Mouse (Mus musculus): ENCODE measurements at regions not wholly inside any gene's neighbourhood (a gene's known extent, or its start where the extent isn't known, plus 50 kb on each side); places are given as distances from the start of the nearest gene placed in this dataset.

DNA sequence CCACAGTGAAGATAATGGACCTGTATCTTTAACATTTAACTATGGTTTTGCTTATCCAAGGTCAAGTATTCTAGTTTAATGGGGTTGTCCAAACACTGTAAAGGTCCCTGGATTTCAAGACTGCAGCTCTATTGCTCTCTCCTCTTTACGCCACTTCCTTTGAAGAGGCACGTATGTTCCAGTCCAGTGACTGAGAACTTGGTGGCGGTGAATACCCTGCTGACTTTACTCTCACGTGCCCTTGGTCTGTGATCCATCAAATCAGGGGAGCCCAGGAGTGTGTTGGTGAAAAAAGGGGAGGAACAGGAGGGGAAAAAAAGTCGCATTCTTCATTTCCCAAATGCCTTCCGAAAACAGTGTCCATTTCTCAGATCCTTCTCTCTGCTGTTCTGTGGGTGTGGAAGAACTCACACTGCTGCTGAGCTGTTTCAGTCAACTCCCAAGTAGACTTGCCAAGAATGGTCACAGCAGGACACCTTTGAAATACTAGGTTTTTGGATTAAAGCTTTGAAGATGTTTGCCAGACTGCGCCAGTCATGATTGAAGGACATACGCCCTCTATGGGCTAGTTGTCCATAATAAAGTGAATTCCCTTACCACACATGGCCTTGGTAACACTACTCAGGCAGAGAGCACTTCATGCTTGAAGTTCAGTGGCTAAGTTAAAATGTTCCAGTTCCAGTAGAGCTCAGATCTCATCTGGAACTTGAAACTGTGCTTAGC is 136.1 kb upstream of the Cdkn2b start:
- DNase-seq (ENCODE audit: extremely low spot score): no peak

DNA sequence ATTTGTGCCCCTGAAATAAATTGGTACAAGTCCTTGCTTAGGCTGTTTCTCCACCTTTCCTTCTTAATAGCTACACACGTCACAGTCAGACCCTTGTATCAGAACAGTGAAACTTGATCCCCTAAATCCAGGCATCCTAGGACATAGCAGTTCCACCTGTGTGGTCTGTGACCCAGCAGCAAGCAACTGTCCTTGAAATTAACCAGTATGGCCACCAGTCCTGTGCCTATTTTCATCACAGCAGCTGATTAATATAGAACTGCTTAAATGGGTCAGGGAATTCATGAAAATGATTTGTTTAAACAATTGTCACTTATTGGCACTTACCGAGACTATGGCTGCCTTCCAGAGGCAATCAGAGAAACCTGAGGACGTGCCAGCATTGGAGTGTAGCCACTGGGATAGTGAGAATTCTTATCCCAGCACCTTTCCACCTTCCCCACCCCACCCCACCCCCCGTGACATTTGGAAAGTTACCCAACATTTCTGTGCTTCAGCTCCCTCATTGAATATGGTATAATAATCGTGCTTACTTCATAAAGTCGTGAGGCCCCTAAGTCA is 135.4 kb upstream of the Cdkn2b start:
- no peak for DNase-seq (ENCODE audit: extremely low spot score)

DNA sequence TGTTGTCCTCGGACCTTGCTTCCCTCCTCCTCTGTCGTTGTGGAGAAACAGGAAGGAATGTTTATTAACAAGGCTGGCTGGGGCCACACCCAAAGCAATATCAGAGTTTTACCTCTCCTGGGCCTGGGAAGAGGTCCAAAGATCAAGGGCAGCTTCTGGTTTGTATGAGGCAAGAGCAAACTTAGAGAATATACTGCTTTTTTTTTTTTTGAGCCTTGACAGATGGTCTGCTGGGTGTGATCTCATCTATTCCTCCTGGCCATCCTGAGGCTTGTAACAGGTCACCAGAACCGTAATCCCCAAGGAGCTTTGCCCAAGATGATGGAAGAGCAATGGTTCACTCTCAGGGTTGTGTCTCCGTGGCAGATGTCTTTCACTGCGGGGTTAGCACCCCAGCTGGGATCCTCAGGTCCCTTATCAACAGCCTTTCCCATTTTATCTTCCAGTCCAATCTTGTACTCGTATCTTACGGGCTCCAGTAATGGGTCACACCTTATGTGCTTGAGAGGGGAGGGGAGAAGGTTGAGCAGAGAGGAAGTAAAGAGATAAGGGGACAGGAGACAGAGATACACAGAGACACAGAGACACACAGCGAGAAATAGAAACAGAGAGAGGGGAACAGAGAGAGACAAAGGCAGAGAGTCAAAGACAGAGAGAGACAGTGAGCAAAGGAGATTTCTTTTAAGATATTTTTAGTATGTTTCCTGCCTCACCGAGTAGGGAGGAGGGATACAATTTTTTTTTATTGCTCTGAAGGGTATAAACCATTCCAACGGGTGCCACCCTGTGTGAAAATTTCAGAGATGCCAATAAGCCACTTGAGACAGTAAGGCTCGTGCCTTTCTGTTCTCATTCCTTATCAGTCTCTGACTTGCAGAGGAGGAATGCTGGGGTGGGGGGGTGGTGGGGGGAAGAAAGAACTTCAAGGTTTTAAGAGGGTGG is 134.6 kb upstream of the Cdkn2b start:
- no peak for DNase-seq (ENCODE audit: extremely low spot score)

DNA sequence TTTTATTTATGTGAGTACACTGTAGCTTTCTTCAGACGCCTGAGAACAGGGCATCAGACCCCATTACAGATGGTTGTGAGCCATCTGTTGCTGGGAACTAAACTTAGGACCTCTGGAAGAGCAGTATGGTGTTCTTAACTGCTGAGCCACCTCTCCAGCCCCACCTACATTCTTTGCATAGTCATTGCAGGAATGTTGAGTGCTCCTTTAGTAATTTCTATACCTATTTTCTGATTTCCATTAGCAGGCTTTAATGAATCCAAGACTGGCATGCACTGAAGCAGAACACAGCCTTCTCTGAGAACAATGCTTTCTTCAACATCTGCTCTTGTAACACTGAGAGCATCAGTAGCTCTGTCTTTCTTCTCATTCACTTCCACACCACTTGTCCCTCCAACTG is 131.7 kb upstream of the Cdkn2b start:
- no peak for DNase-seq (ENCODE audit: extremely low spot score)

DNA sequence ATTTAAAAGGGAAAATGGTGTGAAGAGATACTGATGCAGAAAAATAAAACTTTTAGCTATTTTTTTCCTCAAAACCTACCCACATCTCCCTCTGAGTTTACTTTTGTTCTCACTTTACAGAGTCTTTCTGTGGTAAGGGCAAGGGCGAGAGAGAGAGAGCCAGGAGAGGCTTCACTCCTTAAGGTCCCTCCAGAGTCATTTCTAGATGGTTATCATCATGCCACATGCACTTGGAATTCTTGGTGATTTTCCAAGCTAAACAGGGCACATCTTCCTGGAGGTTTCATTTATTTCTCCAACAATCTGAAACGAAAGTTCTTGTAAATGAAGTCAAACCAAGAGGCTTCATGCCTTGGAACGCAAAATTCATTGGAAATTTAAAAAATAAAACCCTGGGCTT is 130.0 kb upstream of the Cdkn2b start:
- no peak for DNase-seq (ENCODE audit: extremely low spot score)

DNA sequence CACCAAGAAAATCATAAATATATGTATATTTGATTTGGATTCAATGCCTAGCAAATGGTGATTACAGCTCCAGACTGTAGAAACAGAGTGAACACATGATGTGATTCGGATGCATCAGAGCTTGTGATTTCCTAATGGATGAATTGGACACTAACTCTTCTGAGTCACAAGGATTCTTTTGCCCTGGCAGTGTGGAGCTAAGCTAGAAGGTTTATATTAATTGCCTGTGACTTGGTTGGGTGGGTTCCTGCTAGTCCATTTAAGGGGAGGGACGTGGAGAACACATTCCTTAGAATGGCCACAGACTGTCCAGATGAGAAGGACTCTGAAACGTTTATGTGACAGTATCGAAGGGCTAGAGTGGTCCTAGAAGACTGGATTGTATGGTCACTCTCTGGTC is 129.5 kb upstream of the Cdkn2b start:
- DNase-seq (ENCODE audit: extremely low spot score): no peak

DNA sequence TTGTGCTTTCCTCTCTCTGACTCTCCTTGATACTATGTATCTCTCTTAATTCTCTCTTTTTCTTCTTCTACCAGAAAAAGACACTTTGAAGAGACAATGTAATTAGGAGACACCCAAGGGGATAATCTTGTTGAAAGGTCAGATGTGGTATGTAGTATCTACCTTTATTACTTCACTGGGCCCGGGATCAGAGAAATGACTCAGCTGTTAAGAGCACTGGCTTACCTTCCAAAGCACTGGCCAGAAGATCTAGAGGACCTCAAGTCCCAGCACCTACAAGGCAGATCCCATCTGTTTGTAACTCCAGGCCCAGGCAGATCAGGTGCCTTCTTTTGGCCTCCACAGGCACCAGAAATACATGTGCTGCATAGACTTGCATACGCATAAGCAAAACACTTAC is 127.8 kb upstream of the Cdkn2b start:
- DNase-seq (ENCODE audit: extremely low spot score): no peak

DNA sequence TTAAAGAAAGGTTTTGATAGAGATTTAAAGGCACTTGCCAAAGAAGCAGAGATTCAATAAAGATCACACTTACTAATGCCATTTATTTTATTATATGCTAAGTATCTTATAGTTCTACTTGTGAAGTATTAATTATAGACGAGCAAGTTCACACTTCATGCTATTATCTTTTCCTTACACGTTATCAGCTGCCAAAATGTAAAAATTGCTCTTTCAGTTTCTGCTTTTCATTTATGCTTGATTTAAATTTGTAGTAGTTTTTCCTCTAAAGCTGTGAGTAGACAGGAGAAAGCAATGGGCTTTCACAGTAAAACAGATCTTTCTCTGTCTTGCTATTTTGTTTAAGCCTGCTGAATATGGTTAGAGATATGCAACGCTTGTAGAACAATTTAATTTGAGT is 125.9 kb upstream of the Cdkn2b start:
- DNase-seq (ENCODE audit: extremely low spot score): no peak

DNA sequence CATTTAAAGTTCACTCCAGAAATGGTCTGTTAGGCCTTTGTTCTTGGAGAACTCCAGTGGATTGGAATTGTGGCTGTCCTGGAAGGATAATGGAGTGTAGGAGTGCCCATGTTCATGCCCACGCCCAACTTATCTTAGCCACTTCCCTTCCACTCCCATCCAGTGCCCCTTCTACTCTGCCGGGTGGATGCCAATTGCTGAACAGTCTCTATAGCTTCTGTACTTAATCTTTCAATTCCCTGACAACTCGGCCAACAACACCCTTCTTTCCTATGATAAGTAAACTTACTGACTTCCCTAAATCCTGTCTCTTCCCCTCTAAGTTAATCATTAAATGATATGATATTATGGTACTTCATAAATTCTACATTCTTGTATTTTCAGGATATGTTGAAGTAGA is 123.3 kb upstream of the Cdkn2b start:
- DNase-seq (ENCODE audit: extremely low spot score): no peak

DNA sequence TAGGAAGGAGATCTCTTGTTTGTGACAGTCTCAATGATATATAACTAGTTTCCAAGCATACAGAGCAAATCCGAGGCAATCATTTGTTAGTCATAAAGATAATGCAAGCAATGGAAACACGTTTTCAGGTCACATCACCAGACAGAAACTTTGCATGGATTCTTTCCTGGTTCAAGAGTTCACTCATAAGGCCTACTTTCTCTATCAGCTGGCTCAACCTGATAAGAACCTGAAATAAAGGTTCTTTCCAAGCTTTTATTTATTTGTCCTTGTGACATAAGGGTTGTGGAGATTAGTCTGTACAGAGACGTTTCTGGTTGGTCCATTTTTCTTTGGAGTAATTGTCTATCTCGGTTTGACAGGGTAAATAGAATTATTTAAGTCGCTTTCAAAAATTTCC is 122.7 kb upstream of the Cdkn2b start:
- DNase-seq (ENCODE audit: extremely low spot score): no peak

DNA sequence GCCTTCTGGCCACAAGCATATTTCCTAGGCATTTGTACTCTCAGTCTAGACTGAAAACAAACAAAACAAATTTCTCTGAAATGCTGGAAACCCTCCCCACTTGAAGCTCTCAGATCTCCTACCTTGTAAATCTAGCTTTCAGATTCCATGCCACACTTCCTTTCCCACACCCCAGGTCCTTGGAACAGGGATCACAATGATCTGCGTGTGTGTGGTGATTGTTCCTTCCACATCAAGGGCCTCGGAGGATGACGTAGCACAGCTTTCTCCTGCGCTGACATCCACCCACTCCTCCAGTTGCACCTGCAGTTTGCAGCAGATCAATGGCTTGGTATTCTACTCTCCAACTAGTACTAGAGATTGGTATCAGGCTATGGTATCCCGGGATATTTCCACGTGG is 120.7 kb upstream of the Cdkn2b start:
- DNase-seq (ENCODE audit: extremely low spot score): no peak

DNA sequence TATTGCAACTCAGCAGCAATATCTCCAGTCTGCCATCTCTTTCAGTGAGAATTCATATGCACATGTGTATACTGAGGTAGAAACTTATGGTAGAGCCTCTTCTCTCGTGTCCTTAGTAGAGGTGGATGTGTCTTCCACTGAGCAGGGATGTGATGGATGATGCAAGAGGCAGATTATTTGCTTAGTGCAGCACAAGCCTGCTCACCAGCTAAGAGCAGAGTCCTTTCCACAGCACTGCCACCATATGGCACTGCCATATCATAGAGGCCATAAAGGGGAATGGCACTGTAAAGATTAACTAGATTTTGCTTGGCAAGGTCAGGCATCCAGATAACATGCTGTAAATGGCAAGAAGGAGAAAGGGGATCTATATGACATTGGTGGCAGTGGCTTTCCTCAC is 117.6 kb upstream of the Cdkn2b start:
- no peak for DNase-seq (ENCODE audit: extremely low spot score)

DNA sequence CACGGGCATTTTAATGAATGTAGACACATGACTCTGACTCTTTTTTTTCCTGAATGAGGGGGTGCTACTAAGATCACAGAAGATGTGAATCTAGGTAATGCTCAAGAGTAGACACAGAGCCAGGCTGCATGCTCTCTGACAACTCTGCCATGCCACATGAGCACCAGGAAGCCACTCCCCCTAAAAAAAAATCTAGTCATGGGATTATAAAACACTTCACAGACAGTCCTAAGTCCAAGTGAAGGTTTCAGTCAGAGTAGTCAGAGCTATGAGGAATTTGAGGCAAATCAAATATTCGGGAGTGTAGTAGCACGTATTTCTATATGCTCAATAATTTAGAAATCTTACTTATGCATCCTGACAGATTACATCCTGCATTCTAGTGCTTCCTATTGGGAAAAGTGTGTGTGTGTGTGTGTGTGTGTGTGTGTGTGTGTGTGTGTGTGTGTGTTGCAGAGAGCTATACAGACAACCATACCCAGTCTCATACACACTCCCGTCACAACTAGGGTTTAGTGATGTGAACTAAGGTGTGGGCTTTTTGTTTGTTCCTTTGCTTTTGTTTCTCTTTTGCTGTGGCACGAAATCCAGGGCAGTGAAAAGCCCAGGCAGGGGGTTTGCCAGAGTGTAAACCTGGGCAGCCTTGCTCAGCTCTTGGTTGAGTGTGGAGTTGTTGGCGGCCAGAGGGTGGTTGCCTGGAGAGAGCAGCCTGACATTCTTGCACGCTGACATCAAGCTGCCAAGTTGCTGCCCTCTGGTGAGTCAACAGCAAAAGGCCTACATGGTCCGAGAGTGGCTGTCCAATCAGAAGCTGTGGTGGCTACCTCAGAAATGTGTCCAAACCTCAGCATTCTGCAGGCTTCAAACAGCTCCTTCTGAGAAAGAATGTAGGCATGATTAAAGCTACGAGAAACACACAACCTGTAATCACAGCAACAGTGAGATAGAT is 116.8 kb upstream of the Cdkn2b start:
- DNase-seq (ENCODE audit: extremely low spot score): peak; percentile 36

DNA sequence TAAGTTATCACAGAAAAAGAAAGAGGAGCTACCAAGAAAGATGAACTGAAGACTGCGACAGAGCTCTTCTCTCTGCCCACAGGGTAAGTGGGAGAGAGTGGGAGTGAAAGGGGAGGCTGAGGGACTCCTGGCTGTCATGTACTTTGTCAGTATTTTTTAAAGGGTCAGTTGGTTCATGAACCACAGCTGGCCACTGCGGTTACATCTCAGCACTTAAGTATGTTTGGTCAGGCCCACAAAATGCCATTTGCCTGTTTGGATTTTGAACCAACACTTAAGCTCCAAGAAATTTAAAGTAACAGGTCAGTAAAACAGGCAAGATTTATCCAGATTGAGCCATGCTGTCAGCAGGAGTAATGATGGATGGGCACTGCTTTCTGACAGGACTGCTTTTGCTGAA is 115.1 kb upstream of the Cdkn2b start:
- DNase-seq (ENCODE audit: extremely low spot score): no peak

DNA sequence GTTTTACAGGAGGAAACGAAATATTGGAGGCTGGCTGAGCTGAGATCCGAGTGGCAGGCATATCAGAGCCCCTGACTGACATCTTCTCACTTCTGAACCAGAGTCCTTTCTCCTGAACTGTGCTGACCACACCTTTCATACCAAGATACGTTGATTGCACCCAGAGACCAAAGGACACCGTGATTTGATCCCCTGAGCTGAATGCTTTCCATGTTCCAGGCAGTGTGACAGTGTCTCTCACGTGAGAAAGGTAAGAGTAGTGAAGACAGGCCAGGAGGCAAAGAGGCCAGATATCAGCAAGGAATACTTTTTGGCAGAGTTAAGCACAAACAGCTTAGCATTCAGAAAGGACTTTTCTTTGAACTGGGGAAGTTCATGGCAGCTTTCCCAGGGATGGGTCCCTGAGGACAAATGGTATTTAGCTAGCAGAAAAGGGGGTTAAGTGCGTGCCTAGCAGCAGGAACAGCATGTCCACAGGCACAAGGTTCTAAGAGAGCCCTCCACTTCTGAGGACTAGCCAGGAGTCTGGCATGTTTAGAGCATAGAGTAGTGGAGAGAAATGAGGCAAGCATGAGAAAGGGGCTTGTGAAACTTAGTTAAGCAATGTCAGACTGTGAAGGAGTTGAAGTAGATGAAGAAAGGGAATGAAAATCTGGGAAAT is 111.0 kb upstream of the Cdkn2b start:
- DNase-seq (ENCODE audit: extremely low spot score): no peak

DNA sequence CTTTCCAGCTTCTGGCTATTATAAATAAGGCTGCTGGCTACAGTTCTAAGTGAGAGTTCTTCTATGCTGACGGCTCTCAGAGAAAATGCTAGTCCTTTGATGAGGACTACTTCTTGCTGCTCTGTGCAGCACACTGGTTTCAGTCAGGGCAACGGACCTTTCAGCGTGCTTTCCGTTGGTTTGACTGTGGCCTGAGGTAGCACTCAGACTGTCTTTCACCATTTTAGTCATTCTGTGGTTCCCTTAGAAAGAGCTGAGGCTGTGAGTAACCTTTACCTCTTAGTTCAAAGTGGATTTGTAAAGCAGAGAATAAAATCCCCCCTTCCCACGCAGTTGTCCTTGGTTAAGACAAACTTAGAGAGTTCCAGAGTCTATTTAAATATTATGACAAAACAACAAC is 110.0 kb upstream of the Cdkn2b start:
- no peak for DNase-seq (ENCODE audit: extremely low spot score)

DNA sequence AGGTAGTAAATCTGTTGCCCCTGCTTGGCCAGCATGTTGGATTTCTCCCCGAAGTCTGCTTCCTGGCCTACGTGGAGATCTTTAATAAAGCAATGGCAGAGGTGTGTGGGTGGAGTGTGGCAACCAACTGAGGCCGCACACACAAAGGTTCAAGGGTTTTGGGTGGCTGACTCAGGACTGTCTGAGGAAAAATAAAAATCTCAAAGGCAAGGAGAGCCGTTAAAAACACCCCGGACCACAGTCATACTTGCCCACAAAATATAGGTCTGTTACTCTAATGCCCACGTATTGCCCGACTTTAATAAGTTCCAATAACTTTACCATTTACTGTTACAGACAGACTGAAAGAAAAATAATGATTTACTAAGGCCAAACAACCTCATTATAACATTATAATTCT is 108.7 kb upstream of the Cdkn2b start:
- DNase-seq (ENCODE audit: extremely low spot score): no peak

DNA sequence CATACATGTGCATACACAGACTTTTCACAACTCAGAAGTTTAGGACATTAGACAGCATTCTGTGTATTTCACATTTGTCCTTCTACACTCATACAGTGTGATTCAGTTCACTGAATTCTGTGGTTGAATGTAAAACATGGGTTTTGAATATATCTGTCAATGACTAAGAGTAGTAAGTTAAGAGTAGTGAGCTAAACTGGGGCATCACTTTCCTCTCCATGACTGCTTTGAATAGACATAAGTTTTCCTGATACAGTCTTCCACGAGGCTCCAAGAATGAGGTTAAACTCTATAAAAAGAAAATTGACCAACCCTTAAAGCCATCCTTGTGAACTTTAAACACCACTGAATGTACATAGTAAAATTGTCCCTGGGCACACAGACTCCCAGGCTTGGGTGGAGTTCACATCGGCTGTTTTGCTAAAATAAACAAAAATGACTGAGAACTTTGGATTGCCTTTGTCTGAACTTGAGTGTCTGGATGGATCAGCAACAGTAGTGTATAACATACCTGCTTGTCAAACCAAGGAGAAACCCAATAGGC is 94.9 kb upstream of the Cdkn2b start:
- DNase-seq (ENCODE audit: extremely low spot score): no peak

DNA sequence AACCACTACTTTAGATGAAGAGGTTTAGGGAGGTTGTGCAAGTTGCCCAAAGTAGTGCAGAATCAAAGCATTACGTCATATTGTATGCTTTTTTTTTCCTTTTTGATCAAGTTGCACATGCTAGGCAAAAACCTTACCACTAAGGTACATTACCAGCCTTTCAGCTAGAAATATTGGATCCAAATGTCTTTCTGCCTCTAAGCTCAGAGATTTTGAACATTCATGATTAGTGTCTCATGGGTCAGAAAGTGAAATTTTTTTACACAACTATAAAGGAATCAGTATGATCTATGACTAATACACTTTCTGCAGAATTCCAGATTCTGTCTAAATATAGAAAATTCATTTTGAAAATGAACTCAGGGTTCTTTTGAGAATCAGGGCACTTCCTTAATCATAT is 92.3 kb upstream of the Cdkn2b start:
- DNase-seq (ENCODE audit: extremely low spot score): no peak

DNA sequence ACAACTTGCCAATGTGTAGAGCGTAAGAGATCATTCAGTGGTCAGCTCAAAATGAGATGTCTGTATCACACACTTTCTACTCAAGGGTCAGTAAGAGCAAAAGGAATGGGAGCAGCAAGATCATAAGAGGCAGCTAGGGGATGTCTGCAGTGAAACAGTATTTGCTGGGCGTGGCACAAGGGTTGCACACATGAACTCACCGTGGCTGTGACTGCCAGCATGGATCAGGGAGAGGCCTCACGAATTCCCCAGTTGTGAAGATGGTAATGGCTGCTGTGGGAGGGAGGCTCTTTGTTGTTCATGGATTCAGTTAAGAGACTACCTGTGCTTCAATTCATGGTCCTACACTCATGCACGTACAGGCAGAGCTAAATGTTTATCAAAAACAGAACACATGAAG is 91.5 kb upstream of the Cdkn2b start:
- no peak for DNase-seq (ENCODE audit: extremely low spot score)

DNA sequence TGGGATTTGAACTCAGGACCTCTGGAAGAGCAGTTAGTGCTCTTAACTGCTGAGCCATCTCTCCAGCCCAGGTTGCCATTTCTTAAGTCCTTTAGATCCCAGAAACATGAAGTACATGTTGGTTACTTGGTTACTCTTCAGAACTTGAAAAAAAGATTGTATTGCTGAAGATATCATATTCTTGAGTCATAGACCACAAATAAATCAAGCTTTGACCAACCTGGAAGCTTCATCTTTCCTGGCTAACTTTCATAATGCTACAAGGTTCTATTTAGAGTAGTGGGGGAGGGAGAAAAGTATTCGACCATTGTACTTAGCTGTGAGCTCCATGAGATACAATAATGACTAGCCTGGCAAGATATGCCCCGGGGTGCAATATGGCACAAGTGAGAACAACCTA is 90.9 kb upstream of the Cdkn2b start:
- no peak for DNase-seq (ENCODE audit: extremely low spot score)
